Comparison of ENCODE assay signal across 22 mouse cellular contexts in the genomic region with DNA sequence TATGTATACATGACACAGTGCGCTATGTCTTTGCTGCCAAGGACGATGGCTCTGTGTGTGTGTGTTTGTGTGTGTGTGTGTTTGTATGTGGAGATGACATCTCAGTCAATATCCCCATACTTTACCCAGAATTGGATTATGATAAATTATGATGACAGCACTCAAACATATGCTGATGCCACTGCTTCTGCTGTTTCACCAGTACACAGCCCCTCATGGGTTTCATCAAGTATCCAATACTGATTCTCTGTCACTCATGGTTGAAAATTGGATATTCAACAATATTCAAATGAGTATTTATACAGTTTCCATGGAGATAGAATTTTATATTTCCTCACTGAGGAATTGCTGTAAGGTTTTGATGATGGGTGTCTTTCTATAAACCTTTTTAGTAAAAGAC.
DNase-seq lines count a peak whose midpoint lies in the region; ATAC-seq and TF ChIP-seq lines count a peak whose summit lies in the region.
"Had no signal": no experiment of that assay in that cellular context is flagged by ENCODE, and none has a peak within 500 bp of the region (broad histone marks: within the 10 kb centered on the region; RNA-seq: fewer than 3 reads in every experiment).

No protein-coding gene starts in this region.

- 48% methylated on average over 2 of the region's 2 CpGs for WGBS in forebrain, embryonic 13.5 days
- 54% methylated on average over 2 of the region's 2 CpGs for WGBS in forebrain, embryonic 12.5 days
- 82% methylated on average over 2 of the region's 2 CpGs for WGBS in hindbrain, embryonic 16.5 days
- WGBS in hindbrain, embryonic 10.5 days, result 91% methylated on average over 2 of the region's 2 CpGs

- H3K9ac ChIP-seq in forebrain, embryonic 13.5 days, result no peak overlapping the region
- H3K9ac ChIP-seq in forebrain, embryonic 12.5 days, result no peak overlapping the region
- no peak overlapping the region for H3K9ac ChIP-seq in hindbrain, embryonic 16.5 days (ENCODE audit: low read depth, low read length)
- H3K9ac ChIP-seq: embryonic facial prominence, embryonic 12.5 days; embryonic facial prominence, embryonic 15.5 days; hindbrain, embryonic 13.5 days had no signal

- no peak for TF ChIP-seq CTCF in brain, embryonic 14.5 days (IDR thresholded peaks at IDR 0.05; ENCODE audit: borderline replicate concordance, extremely low read depth, insufficient read depth, insufficient read length)

- no peaks in the 10 kb centered on the region for H3K9me3 ChIP-seq in forebrain, embryonic 13.5 days (replicated peaks)
- no peaks in the 10 kb centered on the region for H3K9me3 ChIP-seq in forebrain, embryonic 12.5 days
- no peaks in the 10 kb centered on the region for H3K9me3 ChIP-seq in hindbrain, embryonic 16.5 days (ENCODE audit: control insufficient read depth, low read length)
- no peaks in the 10 kb centered on the region for H3K9me3 ChIP-seq in hindbrain, embryonic 10.5 days
- H3K9me3 ChIP-seq: embryonic facial prominence, embryonic 12.5 days; embryonic facial prominence, embryonic 15.5 days; hindbrain, embryonic 13.5 days had no signal

- no peaks in the 10 kb centered on the region for H3K36me3 ChIP-seq in forebrain, embryonic 13.5 days (ENCODE audit: poor library complexity, severe bottlenecking)
- no peaks in the 10 kb centered on the region for H3K36me3 ChIP-seq in forebrain, embryonic 12.5 days (replicated peaks)
- H3K36me3 ChIP-seq in hindbrain, embryonic 16.5 days (ENCODE audit: control insufficient read depth, insufficient read depth, low read length), result no peaks in the 10 kb centered on the region
- H3K36me3 ChIP-seq in hindbrain, embryonic 10.5 days, result no peaks in the 10 kb centered on the region
- H3K36me3 ChIP-seq: embryonic facial prominence, embryonic 12.5 days; embryonic facial prominence, embryonic 15.5 days; hindbrain, embryonic 13.5 days had no signal

- H3K27ac ChIP-seq in forebrain, embryonic 13.5 days, result no peak overlapping the region
- H3K27ac ChIP-seq in forebrain, embryonic 12.5 days, result no peak overlapping the region
- H3K27ac ChIP-seq in hindbrain, embryonic 16.5 days (ENCODE audit: low read depth, low read length), result no peak overlapping the region
- no peak overlapping the region for H3K27ac ChIP-seq in hindbrain, embryonic 10.5 days
- H3K27ac ChIP-seq: embryonic facial prominence, embryonic 12.5 days; embryonic facial prominence, embryonic 15.5 days; hindbrain, embryonic 13.5 days; hindbrain, postnatal 0 days had no signal

- peak; percentile 41; the same call in 1 of the 2 replicates for ATAC-seq in forebrain, embryonic 13.5 days
- ATAC-seq in forebrain, embryonic 12.5 days (ENCODE audit: low FRiP score), result no peak
- ATAC-seq in hindbrain, embryonic 16.5 days, result 0 out of 2 replicates have a peak, but pooled peaks have one; percentile 11
- ATAC-seq: activated CD4-positive, CD25-positive, alpha-beta regulatory T cell, adult 4 months; hindbrain, postnatal 0 days; inflammation-experienced regulatory T-cells, adult 6 months; intestine, embryonic 16.5 days had no signal

- peaks cover 3% of the 10 kb centered on the region; the same call in 1 of the 2 replicates for H3K4me1 ChIP-seq in forebrain, embryonic 13.5 days
- 0 out of 2 replicates have a peak, but pooled peaks cover 3% of the 10 kb centered on the region for H3K4me1 ChIP-seq in forebrain, embryonic 12.5 days
- H3K4me1 ChIP-seq in hindbrain, embryonic 16.5 days (ENCODE audit: control insufficient read depth, insufficient read depth, low read depth, low read length), result no peaks in the 10 kb centered on the region
- H3K4me1 ChIP-seq in hindbrain, embryonic 10.5 days (replicated peaks), result no peaks in the 10 kb centered on the region
- H3K4me1 ChIP-seq: embryonic facial prominence, embryonic 12.5 days; embryonic facial prominence, embryonic 15.5 days; hindbrain, embryonic 13.5 days had no signal

- H3K4me2 ChIP-seq in forebrain, embryonic 13.5 days, result no peak overlapping the region
- no peak overlapping the region for H3K4me2 ChIP-seq in forebrain, embryonic 12.5 days
- H3K4me2 ChIP-seq in hindbrain, embryonic 16.5 days (ENCODE audit: low read length), result no peak overlapping the region
- H3K4me2 ChIP-seq: embryonic facial prominence, embryonic 12.5 days; embryonic facial prominence, embryonic 15.5 days; heart, embryonic 11.5 days; hindbrain, embryonic 13.5 days had no signal

- no peak for TF ChIP-seq POLR2A in brain, embryonic 14.5 days (IDR thresholded peaks at IDR 0.05; ENCODE audit: borderline replicate concordance, extremely low read depth, insufficient read depth, insufficient read length, poor library complexity, severe bottlenecking)

- no peaks in the 10 kb centered on the region for H3K27me3 ChIP-seq in forebrain, embryonic 13.5 days
- no peaks in the 10 kb centered on the region for H3K27me3 ChIP-seq in forebrain, embryonic 12.5 days
- H3K27me3 ChIP-seq in hindbrain, embryonic 16.5 days (replicated peaks; ENCODE audit: control insufficient read depth, insufficient read depth, low read length), result no peaks in the 10 kb centered on the region
- no peaks in the 10 kb centered on the region for H3K27me3 ChIP-seq in hindbrain, embryonic 10.5 days (ENCODE audit: insufficient read depth, poor library complexity, severe bottlenecking)
- H3K27me3 ChIP-seq: embryonic facial prominence, embryonic 12.5 days; embryonic facial prominence, embryonic 15.5 days; hindbrain, embryonic 13.5 days had no signal

- DNase-seq in hindbrain, embryonic 10.5 days (ENCODE audit: low spot score), result no peak
- DNase-seq in brain, embryonic 14.5 days (ENCODE audit: low read depth), result peak; percentile 50
- DNase-seq in cerebellum, postnatal 25 days, result no peak
- DNase-seq: adrenal gland, adult 8-10 months; adrenal gland, postnatal 25 days; cerebellum, adult 18-20 months; cerebellum, adult 9-10 months; cerebellum, postnatal 14 days; gastrocnemius, postnatal 10 days; heart, adult 11 months; kidney, adult 18-20 months had no signal

- H3K4me3 ChIP-seq in forebrain, embryonic 13.5 days, result no peak overlapping the region
- H3K4me3 ChIP-seq in forebrain, embryonic 12.5 days (replicated peaks), result no peak overlapping the region
- H3K4me3 ChIP-seq in hindbrain, embryonic 16.5 days (ENCODE audit: low read length), result no peak overlapping the region
- H3K4me3 ChIP-seq in hindbrain, embryonic 10.5 days, result no peak overlapping the region
- H3K4me3 ChIP-seq: embryonic facial prominence, embryonic 12.5 days; embryonic facial prominence, embryonic 15.5 days; hindbrain, embryonic 13.5 days had no signal
